Mouse (Mus musculus) lung, adult 18-20 months (tissue): ENCODE measurements around the gene Rgs3.

Experiments used
- DNase-seq, 2 experiments: peaks; one replicate each; pipeline ENCODE4 v3.0.0; 2022; ENCODE audit warnings: mixed read lengths in 2 of 2

The Rgs3 gene

DNA sequence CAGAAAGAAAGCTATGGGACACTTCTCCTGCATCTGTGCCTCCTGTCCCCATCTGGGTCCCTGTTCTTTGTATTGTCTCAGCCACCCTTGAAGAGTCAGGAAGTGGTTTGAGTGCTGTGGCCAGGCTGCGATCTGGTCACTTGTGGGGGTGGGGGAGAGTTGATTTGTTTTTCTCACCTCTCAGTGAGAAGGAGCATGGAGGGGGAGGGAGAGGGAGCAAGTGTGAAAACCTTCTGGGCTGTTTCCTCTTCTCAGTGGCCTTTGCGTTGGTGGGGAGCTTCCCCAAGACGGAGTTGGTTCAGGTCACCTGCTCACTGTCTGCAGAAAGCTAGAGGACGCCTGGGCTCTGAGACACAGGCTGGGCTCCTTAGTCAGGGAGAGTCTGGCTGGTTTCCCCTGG is 70.3 kb downstream of the Rgs3 start:
- peak in 1 of 2 experiments; percentile 44 for DNase-seq

DNA sequence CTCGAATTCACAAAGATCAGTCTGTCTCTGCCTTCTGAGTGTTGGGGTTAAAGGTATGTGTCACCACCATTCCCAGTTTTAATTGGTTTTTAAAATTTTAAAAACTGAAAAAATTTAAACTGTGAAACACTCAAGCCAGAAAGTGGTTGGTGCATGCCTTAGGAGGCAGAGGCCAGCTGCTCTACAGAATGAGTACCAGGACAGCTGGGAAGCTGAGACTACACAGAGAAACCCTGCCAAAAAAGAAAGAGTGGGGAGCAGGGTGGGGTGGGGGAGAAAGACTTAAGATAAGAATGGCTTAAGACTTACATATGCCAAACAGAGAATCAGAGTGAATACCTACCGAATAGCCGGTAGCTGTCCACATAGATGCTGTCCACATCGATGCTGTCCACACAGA is 73.6 kb downstream of the Rgs3 start:
- no peak for DNase-seq

DNA sequence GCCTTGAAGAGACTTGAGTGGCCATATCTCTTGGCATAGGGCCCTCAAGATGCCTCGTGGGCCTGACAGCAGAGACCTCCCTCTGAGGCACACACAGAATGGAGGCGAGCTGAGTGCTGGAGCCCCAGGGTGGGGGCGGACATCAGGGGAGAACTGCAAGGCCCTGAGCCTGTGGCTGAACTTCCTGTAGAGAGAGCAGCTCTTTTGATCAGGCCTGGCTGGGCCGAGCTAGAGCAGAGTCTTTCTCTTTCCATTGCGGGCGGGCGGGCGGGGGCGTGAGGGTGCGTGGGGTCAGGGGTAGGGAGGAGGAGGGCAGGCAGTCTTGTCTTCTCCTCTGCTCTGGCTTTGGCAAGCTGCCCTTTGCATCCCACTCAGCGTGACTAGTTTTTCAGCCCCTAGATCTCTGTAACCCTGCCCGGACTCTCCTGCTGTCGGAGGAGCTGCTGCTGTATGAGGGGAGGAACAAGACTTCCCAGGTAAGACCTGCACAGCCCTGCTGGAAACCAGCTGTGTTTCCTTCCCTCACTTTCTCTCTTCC is 74.5 kb downstream of the Rgs3 start:
- peak in 1 of 2 experiments; percentile 33 for DNase-seq

DNA sequence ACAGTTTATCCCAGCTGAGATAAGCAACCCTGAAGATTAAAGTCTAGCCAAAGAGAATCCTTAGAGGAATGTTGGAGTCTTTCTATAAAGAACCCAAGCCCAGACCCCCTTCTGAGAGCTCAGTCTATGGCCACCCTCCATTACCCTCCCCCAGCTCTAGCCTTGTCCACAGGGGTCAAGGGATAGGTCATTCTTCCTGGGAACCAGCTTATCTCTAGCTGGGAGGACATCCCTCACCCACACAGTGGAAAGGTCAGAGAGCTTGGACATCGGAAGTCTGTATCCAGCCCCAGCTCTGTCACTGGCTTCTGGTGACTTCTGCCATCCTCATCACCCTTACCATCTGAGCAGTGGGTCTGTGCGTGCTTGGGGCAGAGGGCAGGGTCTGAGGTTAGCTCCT is 75.2 kb downstream of the Rgs3 start:
- no peak for DNase-seq

DNA sequence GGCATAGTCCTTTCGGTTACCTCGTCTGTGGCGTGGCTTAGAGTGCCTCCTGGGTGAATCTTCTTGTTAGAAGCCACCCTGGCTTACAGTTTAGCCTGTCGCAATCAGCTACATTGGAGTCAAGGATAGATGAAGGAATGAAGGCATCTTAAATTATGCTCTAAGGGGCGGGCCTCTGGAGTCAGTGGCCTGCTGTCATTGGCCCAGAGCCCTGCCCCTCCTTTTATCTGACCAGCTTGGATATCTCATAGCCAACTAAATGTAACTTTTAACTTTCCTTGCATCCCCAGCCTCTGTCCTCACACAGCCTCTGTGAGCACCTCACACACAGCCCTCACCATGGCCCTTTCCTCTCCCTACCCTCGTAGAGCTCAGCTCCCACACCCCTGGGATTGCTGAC is 76.4 kb downstream of the Rgs3 start:
- no peak for DNase-seq

DNA sequence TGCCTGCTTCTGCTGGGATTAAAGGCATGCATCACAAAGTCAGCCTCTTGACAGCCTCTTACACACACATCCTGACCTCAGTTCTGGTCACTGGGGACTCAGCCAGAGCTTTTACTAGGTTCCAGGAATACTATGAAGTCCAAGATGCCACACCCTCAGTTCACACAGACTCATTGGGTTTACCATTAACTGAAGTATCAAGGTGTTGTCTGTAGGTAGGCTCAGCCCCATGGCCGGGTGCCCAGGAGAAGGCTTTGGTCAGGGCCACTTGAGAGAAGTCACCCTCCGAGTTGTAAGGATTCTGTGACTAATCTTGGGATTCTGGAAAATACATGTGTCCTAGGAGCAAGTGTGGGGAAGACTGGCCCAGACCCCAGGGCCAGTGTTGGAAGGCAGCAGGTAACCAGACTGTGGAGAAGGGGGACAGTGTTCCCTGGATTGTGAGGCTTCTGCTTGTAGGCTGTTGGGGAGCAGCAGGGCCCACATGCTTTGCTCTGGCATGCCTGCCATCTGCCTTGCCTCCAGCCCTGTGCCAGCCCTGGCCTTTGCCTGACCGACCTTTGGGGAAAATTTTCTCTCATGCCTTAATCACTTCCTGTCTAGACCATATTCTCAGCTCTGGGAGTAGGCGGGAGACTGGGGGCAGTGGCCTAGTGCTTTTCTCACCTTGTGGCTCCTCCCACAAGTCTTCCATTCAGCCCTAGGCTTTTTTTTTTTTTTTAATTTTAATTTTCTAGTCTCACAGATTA is 78.4 kb downstream of the Rgs3 start:
- no peak for DNase-seq

DNA sequence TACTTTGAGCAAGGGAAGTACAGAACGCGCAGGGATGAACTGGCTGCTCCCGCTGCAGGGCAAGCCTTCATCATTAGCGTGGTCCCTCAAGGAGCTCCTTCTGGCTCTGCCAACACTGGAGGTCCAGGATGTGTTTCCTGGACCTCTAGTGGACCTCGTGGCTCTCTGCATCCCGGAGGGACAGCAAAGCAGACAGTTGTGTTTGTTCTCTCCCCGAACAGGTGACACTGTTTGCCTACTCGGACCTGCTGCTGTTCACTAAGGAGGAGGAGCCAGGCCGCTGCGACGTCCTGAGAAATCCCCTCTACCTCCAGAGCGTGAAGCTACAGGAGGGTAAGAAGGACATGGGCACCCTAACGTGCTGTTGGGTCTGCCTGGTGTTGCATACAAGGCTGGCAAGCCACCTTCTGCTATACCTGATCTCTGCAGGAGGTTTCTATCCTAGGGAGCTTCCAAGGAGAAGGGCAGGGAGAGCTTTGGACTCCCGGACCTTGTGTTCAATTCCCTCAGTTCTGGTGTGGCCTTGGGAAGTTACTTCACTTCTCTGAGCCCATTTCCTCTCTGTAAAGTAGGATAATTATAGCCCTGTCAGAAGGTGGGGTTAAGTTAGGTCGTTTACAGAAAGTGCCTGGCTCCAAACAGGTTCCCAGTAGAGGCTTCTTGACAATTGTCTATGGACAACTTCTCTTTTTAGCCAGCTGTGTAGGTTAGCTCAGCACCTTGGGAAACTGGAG is 81.0 kb downstream of the Rgs3 start:
- DNase-seq = no peak

DNA sequence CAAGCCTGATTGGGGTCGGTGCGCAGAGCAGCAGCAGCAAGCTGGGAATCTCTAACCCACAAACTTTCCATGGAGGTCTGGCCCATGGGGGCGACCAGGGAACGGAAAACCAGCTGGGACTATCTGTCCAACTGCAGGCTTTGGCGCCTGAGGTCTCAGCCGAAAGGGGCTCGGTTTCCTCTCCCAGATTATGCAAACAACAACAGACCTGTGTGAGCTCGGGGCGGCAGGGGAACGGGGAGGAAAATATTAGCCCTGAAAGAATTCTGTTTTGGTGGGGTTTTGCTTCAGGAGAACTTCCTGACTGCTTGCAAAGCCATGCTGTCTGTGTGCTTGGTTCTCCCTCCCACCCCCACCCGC is 81.6 kb downstream of the Rgs3 start:
- DNase-seq = no peak

DNA sequence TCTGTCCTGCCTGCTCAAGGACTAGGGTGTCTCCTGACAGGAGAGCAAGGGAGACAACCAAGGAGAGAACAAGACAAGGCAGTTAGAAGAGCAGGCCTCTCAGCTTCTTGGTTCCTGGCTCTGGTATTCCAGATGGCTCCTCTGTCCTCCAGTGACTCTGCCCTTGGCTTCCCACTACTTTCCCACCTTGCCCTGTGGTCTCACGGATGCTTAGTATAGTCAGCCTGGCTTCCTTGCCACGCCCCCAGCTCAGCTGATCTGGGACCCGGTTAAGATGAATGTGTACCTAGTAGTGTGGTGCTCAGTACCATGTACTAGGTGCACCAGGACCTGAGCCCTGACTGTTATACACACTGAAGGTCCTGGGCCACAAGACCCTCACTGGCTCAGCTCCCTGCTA is 82.0 kb downstream of the Rgs3 start:
- DNase-seq = no peak

DNA sequence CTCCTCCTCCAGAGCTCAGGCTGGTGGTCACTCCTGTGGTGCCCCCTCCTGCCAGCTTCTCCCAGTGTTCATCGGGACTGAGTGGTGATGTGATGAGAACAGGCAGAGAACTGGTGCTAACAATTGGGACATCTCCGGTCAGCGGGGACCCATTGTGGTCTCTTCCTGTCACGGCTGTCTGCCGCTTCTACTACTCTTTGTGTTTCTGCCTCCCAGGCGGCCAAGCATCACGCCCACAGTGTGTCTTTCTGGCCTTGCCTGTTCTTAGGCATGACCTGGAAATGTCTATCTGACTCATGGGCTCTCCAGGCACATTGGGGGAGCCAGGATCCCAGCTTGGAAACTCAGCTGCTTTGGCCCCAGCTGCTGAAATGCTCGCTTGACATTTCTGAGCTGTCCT is 83.8 kb downstream of the Rgs3 start:
- peak in 1 of 2 experiments; percentile 58 for DNase-seq

DNA sequence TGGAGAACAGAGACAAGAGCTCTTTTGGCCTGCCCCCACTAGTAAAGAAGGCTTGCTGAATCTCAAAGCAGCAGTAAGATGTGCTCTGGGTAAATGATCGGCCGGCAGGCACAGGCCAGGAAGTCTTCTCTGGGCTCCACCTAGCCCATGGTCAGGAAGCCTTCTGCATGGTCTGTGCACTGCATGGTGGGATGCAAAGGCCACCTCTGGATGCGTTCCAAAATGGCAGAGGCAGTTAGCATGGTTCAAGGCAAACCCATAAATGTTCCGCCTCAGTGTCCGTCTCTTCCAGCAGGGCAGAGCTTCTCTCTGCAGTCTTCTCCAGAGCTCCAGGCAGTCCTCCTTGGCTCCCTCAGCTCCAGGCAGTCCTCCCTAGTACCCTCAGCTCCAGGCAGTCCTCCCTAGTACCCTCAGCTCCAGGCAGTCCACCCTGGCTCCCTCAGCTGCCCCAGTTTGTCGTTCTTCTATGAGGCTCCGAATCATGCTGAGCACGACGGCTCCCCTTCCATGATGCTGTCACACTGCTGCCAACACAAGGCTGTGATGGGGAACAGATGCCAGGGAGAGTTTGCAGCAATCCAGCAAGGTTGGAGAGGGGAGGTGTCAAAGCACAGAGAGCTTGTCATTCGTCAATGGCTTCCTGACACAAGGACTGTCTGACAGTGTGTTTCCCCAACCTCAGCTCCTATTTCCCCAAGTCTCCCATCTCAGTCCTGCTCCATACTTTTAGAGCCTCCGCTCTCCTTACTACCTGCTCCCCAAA is 84.6 kb downstream of the Rgs3 start:
- DNase-seq = no peak

DNA sequence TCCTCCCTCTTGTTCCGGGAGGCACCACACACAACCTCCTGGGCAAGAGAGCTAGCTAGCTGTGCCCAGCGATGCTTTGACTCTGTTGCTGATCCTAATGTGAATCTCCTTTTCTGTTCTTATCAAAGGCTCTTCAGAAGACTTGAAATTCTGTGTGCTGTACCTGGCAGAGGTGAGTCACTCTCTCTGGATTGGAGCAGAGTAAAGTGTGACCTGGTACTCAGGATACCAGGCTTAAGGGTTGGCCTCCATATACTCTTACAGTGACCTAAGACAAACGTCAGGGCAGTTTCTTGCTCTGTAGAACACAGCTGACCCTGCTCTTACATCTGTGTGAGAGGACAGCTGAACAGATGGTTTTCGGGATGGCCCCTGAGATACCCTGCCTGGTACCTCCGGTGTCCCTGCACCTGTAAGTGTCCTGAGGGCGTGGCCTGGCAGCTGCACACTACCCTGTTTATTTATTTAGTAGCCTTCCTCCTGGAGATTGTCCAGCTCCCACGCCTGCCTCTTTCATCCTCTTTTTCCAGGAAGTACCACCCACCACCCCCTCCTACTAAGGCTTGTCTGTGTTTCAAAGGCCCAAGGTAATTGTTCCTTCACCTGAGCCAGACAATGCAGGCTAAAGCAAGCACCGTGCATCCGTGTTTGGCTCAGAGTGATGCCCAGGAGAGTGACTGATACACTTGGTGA is 87.1 kb downstream of the Rgs3 start:
- no peak for DNase-seq

DNA sequence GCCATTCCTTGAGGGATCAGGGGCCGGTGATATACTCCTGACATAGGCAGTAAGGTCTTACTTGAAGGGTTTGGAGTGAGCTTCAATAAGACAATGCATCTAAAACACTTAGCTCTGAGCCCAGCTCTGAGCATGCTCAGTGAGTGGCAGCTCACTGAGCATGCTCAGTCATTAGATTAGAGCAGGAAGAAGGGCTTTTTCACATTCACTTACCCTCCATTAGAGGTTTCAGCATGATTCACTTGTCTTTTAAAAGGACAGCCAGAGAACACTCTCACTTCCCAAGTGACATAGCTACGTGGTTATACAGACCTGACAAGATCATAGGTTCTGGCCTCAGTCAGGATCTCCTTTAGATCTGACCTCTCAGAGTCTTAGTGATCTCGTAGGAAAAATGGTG is 89.2 kb downstream of the Rgs3 start:
- DNase-seq = no peak

DNA sequence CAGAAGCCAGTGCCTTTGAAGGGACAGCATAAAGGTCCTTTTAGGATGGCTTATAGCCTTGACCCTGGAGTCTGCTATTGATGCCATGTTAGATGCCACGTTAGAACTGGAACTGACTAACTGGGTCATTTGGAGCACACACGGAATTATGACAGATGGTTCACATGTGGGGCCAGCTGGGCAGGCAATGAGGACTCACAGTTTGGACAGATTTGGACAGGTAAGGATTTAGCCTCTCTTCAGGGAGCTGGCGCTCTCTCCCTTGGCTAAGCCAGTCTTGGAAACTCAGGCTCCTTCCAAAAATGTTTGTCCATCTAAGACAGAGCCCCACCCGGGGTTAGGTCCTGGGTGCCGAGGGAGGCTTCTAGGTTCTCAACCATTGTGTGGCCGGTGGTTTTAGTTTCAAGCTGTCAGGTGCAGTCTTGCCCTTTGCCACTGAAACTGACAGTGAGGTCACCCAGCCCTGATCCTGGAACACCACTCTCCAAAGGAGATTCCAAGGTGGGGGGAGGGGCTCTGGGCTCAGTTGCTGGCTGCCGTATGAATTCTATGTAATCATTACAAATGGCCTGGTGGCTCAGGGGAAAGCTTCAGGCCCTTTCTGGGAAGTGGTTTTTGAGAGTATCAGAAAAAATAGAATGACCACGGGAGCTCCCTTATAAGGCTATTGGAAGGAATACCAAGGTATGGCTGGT is 90.0 kb downstream of the Rgs3 start:
- DNase-seq = no peak

DNA sequence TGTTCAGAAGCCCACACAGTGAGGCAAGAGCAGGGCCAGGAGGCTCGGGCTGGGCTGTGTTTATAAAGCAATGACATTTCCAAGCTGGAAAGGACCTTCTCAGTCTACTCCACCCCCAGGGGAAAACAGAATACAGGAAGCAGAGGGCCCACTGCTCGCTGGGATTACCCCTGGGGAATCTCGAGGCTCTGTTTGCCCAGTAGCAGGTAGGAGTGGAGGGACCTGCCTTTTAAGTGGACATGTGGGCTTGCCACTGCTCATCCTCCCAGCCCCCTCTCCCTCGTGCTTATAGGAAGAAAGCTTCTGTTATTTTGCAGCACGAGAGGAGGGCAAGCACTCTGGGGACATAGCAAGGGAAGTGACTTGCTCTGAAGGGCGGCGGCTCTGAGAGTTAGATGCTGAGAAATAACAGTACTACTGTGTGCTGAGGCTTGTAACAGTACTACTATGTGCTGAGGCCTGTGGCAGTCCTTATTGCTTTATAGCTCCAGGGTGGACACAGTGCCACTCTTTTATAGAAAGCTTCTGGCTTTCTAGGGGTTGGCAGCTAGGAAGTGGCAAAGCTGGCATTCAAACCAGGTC is 91.6 kb downstream of the Rgs3 start:
- no peak for DNase-seq

DNA sequence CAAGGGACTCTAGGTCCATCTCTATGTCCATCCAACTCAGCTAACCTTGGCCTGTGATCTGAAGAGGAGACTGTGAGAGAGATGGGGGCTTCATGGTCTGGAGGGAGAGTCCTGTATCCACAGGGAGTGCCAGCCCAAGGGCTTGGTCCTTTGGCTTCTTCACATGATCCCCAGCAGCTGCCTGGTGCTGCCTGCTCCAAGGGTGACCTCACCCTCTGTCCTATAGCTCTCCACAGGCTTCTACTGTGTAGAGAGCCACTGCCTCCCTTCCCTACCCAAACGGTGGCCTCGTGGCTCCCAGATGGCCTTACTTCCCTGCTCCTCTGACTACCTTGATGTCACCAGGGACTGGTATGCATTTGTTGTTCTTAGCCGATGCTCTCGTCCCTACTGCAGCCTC is 92.6 kb downstream of the Rgs3 start:
- no peak for DNase-seq

DNA sequence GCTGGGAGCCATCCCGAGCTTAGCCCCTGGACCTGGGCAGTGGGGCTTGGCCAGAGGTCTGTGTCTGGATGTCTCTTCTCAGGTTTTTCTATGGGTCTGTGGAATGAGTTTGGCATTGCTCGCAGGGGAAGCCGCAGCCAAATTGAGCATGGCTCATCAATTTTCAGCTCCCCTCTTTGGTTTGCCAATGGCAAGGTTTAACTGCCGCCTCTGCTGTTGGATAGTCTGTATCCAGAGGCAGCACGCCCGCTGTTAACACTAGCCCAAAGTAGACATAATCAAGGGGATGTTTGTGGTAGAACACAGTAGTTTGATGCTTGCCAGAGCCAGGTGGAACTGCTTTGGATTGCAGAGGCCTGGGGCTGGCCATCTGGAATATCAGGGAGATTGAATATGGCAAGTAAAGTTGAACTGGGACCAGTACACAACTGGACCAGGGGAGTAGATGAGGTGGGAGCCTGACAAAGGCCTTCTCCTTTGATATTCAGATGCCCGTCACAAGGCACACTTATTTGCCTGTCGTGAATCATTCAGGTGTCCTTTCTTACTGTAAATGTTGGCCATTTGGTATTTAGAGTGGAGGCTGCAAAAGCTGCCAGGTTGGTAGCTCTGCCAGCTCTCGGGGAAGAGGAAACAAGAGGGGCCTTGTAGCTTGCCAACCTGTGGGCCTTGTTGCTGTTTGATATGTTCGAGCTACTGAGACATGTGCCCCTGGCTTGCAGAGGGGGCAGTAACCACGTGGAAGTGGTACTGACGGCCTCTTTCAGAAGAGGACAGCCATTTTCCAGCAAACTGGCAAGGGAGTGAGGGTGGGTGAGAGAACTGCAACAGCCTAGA is 93.5 kb downstream of the Rgs3 start:
- DNase-seq = no peak

DNA sequence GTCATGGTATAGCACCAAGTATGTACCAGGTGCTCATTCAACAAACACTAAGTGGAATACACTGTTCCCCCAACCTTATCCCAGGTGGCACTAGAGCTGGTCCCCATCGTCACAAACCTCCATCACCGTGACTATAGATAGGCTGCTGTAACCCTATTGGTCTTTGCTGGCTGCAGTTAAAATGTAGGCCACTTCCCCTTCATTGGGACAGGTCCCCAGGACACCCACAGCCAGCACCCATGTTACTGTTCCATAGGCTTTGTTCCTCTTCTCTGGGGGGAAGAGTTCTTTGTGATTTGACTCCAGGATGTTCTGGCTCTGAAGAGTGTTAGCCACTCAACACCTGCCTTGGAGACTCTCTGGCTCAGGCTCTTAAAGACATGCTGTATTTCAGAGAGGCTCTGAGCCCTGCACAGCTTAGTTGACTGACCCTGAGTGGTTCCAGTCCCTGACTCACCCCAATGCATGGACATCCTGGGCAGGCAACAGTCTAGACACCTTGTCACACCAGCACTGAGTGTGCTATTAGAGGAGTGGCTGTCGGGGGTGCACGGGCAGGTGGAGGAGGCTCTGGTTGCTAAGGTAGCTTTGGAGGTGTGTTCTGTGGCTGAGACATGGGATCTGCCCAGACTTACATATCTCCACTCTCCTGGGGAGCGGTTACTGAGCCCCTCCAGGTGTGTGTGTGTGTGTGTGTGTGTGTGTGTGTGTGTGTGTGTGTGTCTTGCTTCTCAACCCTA is 94.4 kb downstream of the Rgs3 start:
- no peak for DNase-seq

DNA sequence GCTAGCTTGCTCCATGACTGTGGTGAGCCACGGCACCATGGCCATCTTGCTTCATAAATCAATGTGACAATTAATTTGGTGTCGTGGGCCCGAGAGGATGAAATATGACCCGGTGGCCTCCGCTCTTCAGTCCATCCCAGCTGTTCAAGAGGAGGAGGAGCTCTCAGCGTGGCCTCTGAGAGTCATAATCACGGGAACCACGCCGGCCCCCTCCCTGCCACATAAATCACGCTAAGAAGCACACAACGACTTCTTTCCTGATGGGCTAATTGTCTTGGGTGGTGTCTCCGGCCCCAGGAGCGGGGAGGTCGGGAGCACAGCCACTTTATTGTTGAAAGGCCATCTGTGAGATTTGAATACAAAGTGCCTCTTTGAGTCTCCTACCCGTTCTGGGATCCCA is 99.6 kb downstream of the Rgs3 start:
- DNase-seq = peak; percentile 57 to 58

DNA sequence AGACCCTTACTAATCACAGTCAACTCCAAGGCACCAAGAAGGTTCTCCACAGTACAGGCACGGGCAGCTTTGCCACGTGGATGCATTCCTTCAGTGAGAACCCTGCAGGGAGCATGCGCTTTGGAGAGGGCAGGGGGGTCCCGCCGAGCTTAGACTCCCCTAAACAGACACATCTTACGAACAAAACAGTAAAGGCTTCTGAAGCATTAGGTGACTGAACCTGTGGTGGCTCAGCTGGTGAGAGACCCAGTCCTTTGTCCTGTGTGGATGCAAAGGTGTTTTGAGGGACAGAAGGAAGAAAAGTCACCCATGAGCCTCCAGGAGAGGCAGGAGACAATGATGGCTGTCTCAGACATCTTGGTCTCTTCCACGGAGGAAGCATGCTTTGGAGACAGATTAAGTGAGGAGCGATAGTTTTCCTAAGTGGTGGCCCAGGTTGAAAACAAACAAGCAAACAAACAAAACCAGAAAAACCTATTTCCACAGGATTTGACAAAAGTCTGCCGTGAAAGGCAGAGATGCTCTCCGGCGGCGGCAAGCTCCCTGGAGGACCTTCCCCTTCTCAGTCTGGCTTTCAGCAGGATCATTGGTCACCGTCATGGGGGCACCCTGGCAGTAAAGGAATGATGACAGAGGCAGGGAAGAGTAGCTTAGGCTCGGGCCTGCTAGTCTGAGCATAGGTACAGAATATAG is 100.4 kb downstream of the Rgs3 start:
- DNase-seq = no peak
